Mouse (Mus musculus) telencephalon, adult 2 months (tissue): ENCODE measurements around the gene Gm10638.

Experiments
- DNase-seq: peaks from one replicate; pipeline ENCODE4 v3.0.0-alpha.2; 2011; ENCODE audit warnings: low read depth, low spot score

Gene Gm10638

GRCm38 (mm10) chr8:86745221-86745934 lies at the start of gene Gm10638, which contains the start of gene Siah1a:
Gene Gm10638 (plus strand): TSS chr8:86745699.
Gene Siah1a (minus strand): TSS chr8:86745934.
- no peak for DNase-seq

GRCm38 (mm10) chr8:86695703-86696102 lies 49.8 kb upstream of the Gm10638 start:
- DNase-seq = no peak

GRCm38 (mm10) chr8:86698811-86699421 lies 46.6 kb upstream of the Gm10638 start:
- no peak for DNase-seq

GRCm38 (mm10) chr8:86699471-86699870 lies 46.0 kb upstream of the Gm10638 start:
- DNase-seq = no peak

- no peak for DNase-seq
These were observed 43.0 kb upstream of the Gm10638 start for GRCm38 (mm10) chr8:86702453-86702852.

GRCm38 (mm10) chr8:86705317-86705716 lies 40.2 kb upstream of the Gm10638 start:
- DNase-seq = no peak

- no peak for DNase-seq
These were observed 38.7 kb upstream of the Gm10638 start for GRCm38 (mm10) chr8:86706756-86707155.

GRCm38 (mm10) chr8:86707873-86708272 lies 37.6 kb upstream of the Gm10638 start:
- DNase-seq = no peak

GRCm38 (mm10) chr8:86712594-86712993 lies 32.9 kb upstream of the Gm10638 start:
- no peak for DNase-seq

GRCm38 (mm10) chr8:86713407-86714188 lies 31.9 kb upstream of the Gm10638 start:
- DNase-seq = peak; percentile 93

DNA sequence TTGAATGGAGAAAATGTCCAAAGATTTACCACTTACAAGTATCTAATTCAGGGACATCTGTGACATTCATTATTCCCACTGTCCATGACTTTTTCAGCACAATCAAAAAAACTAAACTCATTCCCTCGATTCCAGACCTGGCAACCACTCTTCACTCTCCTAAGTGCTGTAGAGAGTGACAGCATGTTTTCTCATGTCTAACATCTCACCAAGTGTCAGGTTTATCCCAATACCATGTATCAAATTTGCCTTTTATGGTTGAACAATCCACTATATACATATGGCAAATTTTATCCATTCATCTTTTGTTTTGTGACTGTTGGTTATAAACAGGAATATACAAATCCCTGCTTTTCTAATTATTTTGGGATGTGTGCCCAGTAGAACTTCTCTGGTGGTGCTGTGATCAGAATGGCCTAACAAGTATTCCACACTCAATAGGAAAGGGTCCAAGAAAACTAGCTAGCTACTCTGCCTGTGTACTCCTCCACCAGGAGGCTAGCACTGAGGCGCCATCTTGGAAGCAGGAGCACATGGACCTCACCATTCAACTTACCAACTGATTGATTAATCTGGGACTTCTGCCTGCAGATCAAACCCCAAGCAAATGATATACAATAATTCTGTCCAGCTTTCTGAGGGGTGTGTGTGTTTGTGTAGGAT lies 27.0 kb upstream of the Gm10638 start:
- DNase-seq = no peak

DNA sequence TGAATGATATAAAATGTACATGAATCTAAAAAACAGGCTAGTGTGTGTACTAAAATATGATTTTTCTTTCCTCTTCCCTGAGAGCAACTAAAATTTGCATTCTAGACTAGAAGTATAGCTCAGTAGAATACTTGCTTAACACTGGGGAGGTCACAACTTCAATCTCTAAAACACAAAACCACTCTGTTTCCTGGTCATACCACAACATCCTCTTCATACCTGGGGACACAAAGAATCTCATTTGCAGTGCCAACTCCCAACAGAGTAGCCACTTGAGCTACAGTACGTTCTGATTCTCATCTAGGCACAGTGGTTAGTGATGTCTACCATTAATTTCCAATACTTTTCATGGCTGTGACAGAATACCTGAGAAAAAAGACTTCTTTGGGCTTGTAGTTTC lies 26.1 kb upstream of the Gm10638 start:
- no peak for DNase-seq

DNA sequence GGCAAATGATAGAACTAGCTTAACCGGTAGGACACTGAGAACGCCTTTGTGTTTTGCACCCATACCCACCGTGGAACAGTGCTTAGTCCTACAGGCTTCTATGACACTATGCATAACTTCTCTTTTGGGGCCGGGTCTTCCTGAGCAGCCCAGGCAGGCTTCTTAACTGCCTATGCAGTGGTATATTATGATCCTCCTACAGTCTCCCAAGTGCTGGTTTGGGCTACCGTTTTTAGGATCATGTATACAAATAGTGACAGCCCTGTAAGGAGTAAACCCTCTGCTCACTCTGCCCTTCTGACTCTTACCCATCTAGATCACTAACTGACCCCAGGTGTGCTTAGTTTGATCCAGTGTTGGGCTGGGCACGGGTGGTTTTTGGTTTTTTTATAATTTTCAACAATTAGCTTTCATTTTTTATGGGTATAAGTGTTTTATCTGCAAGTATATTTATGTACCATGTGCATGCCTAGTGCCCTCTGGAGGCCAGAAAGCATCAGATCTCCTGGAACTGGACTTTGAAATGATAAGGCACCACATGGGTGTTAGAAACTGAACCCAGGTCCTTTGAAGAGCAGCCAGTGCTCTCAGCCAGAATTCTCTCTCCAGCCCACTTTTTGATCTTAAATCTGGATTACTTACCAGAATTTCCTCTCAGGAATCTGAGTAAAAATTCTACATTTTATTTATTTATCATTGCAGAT lies 24.6 kb upstream of the Gm10638 start:
- no peak for DNase-seq

GRCm38 (mm10) chr8:86721490-86721889 lies 24.0 kb upstream of the Gm10638 start:
- DNase-seq = no peak

GRCm38 (mm10) chr8:86726959-86727358 lies 18.5 kb upstream of the Gm10638 start:
- no peak for DNase-seq

DNA sequence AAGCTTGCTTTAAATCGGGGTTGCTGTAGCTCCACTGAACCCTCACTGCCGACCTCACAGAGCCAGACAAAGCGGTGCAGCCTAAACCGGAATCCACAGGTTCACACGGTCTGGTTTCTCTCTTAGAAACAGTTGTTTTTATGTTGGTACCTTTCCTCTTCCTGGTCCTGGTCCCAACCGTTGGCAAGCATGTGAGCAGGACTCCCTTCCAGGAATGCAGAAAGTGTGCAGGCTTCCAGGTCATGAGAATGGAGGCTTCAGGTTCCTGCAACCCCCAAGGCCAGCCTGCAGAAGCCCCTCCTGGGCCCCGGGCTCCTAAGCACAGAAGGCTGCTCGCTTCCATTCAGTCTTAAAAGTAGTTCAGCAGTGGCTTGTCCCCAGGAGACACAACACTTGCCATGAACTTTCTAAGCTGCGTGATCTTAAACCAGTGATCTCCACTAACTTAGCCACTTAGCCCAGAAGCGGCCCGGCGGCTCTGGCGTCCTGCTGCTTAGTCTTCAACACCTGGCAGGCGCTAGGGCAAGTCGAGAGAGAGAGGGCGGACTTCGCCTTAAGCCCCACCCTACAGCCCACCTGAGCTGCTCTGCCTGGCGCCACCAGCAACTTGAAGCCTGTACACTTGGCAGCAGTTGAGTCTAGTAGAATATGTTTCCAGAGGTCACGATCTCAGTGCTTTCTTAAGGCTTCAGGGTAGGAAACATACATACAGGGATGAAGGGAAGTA lies 17.1 kb upstream of the Gm10638 start:
- no peak for DNase-seq

GRCm38 (mm10) chr8:86730303-86730702 lies 15.2 kb upstream of the Gm10638 start:
- no peak for DNase-seq

DNA sequence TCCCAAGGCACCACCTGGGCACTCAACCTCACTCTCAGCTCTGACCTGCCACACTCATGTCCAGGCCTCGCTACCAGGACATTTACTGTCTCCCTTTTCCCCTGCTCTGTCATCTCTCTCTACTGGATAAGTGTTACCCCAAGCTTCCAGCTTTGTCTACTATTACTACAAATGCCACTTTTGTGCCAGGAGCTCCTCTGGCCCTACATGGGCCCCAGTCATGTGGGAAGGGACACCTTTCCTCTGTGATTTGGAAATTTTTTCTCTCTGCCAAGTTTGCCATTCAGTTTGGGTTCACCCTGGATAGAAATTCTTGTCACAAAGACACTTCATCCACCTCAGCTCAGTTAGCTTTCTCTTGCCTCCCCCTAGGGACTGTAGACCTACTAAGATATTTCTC lies 14.6 kb upstream of the Gm10638 start:
- DNase-seq = no peak

- no peak for DNase-seq
These were observed 11.3 kb upstream of the Gm10638 start for GRCm38 (mm10) chr8:86734171-86734570.

GRCm38 (mm10) chr8:86734954-86735353 lies 10.5 kb upstream of the Gm10638 start:
- DNase-seq = no peak
